ENCODE assay signal across 9 mouse cellular contexts in genomic region chr2:147085072-147085870, GRCm38 (mm10). TPM values are rescaled to one million over a fixed set of nuclear protein-coding genes. Genes with fewer than 3 reads are reported as not detected.
DNase-seq lines count a peak whose midpoint lies in the region; ATAC-seq lines count a peak whose summit lies in the region.
"Had no signal": no experiment of that assay in that cellular context is flagged by ENCODE, and none has a peak within 500 bp of the region (broad histone marks: within the 10 kb centered on the region; RNA-seq: fewer than 3 reads in every experiment).

Gene Nkx2-4 (minus strand): TSS chr2:147085445.

- peaks cover 20% of the 10 kb centered on the region for H3K4me1 ChIP-seq in lung, embryonic 15.5 days
- peaks cover 17% of the 10 kb centered on the region for H3K4me1 ChIP-seq in hindbrain, embryonic 13.5 days (replicated peaks)
- peaks cover 4% of the 10 kb centered on the region; the same call in 1 of the 2 replicates for H3K4me1 ChIP-seq in liver, embryonic 16.5 days (ENCODE audit: control insufficient read depth, low read depth, low read length)

- H3K4me2 ChIP-seq in lung, embryonic 15.5 days = peak within 1 kb of the TSS; percentile 68
- peak within 1 kb of the TSS; percentile 44 for H3K4me2 ChIP-seq in hindbrain, embryonic 13.5 days
- H3K4me2 ChIP-seq in liver, embryonic 16.5 days (ENCODE audit: low read depth, low read length) = peak within 1 kb of the TSS; percentile 55

- no peak within 1 kb of the TSS for H3K27ac ChIP-seq in lung, embryonic 15.5 days
- H3K27ac ChIP-seq in hindbrain, embryonic 13.5 days = no peak within 1 kb of the TSS
- H3K27ac ChIP-seq in liver, embryonic 16.5 days (ENCODE audit: low read length) = no peak within 1 kb of the TSS

- intact Hi-C loops in gastrocnemius, postnatal 36 days (cut with DNase I) = loop anchor here (10.0 kb wide), 1 partner anchor 130 kb away; no protein-coding TSS in a partner anchor

- peak within 1 kb of the TSS; percentile 37 for H3K4me3 ChIP-seq in lung, embryonic 15.5 days
- peak within 1 kb of the TSS; percentile 31 for H3K4me3 ChIP-seq in hindbrain, embryonic 13.5 days
- peak within 1 kb of the TSS; percentile 50 for H3K4me3 ChIP-seq in liver, embryonic 16.5 days (ENCODE audit: low read depth, low read length)

- peaks cover 73% of the 10 kb centered on the region for H3K27me3 ChIP-seq in lung, embryonic 15.5 days
- H3K27me3 ChIP-seq in hindbrain, embryonic 13.5 days = peaks cover 82% of the 10 kb centered on the region
- peaks cover 54% of the 10 kb centered on the region for H3K27me3 ChIP-seq in liver, embryonic 16.5 days (ENCODE audit: control insufficient read depth, insufficient read depth, low read depth, low read length)

- WGBS in lung, embryonic 15.5 days = under 1% methylated on average over 59 of the region's 82 CpGs
- WGBS in hindbrain, embryonic 13.5 days = under 1% methylated on average over 43 of the region's 82 CpGs
- WGBS in liver, embryonic 16.5 days (ENCODE audit: insufficient replicate concordance) = 2% methylated on average over 57 of the region's 82 CpGs

- no peak for DNase-seq in lung, postnatal 36 days
- DNase-seq in embryo, embryonic 11 days = peak; percentile 52
- DNase-seq in testis, postnatal 14 days (ENCODE audit: low spot score) = peak; percentile 11
- DNase-seq in gastrocnemius, postnatal 36 days = no peak

- peak within 1 kb of the TSS; percentile 20; the same call in 1 of the 2 replicates for H3K9ac ChIP-seq in lung, embryonic 15.5 days
- H3K9ac ChIP-seq in hindbrain, embryonic 13.5 days = no peak within 1 kb of the TSS
- H3K9ac ChIP-seq in liver, embryonic 16.5 days (ENCODE audit: low read depth, low read length) = no peak within 1 kb of the TSS

- ATAC-seq in lung, embryonic 15.5 days (ENCODE audit: borderline replicate concordance, extremely low read depth, low FRiP score, low TSS enrichment) = peak; percentile 27; the same call in 1 of the 2 replicates
- ATAC-seq in hindbrain, embryonic 13.5 days (ENCODE audit: low FRiP score) = peak; percentile 32; the same call in 1 of the 2 replicates
- no peak for ATAC-seq in liver, embryonic 16.5 days (ENCODE audit: low read depth)
- ATAC-seq in activated CD4-positive, CD25-positive, alpha-beta regulatory T cell, adult 4 months = no peak

- H3K9me3 ChIP-seq in lung, embryonic 15.5 days = no peaks in the 10 kb centered on the region
- H3K9me3 ChIP-seq in hindbrain, embryonic 13.5 days = no peaks in the 10 kb centered on the region
- H3K9me3 ChIP-seq in liver, embryonic 16.5 days (replicated peaks; ENCODE audit: control insufficient read depth, low read length) = no peaks in the 10 kb centered on the region

- H3K36me3 ChIP-seq in lung, embryonic 15.5 days = no peaks in the 10 kb centered on the region
- no peaks in the 10 kb centered on the region for H3K36me3 ChIP-seq in hindbrain, embryonic 13.5 days
- no peaks in the 10 kb centered on the region for H3K36me3 ChIP-seq in liver, embryonic 16.5 days (ENCODE audit: control insufficient read depth, insufficient read depth)

RNA-seq across cellular contexts. Expression of gene Nkx2-4, which starts in this region (rescaled TPM):
- polyA plus RNA-seq in lung, embryonic 15.5 days (2015; fragmentation: Nextera tagmentation; extraction: Ambion mirVana) = not detected in 2 replicates
- polyA plus RNA-seq in hindbrain, embryonic 13.5 days (2015; fragmentation: Nextera tagmentation; extraction: Ambion mirVana) = not detected in 2 replicates
- polyA plus RNA-seq in liver, embryonic 16.5 days (2015; fragmentation: Nextera tagmentation; extraction: Ambion mirVana) = not detected in 2 replicates
- not detected for total RNA-seq in gastrocnemius, postnatal 36 days (2021)
- polyA plus RNA-seq in activated CD4-positive, CD25-positive, alpha-beta regulatory T cell, adult 4 months (2017; shearing (Covaris generic)) = not detected
- polyA plus RNA-seq: large intestine, adult 2 months had no signal

Comparison
In these comparisons a context has a peak if more than half of its experiments do, and no peak if none do; other contexts are left out.
1. Peak in ATAC-seq, H3K4me3 ChIP-seq, H3K9ac ChIP-seq and H3K4me2 ChIP-seq in lung, embryonic 15.5 days; RNA of the gene not detected or under 1 TPM.
2. Peak in ATAC-seq, H3K4me3 ChIP-seq and H3K4me2 ChIP-seq in hindbrain, embryonic 13.5 days; RNA of the gene not detected or under 1 TPM.
3. DNase-seq: peak in embryo, embryonic 11 days (single experiment) and testis, postnatal 14 days (single experiment); none in lung, postnatal 36 days (single experiment) and gastrocnemius, postnatal 36 days (0 of 2).
4. Peak in every context shown above with its lines, with median percentiles within 50 percentile points of each other: H3K4me2 ChIP-seq and H3K4me3 ChIP-seq.